Mouse (Mus musculus) MEL (cell line): ENCODE data around the gene Gm15737.

Experiments
- CHD2 ChIP-seq: IDR thresholded peaks from 2 replicates; pipeline ENCODE4 v1.6.1; 2011; ENCODE audit warnings: low read length, improper control_type of control experiment
- E2F4 ChIP-seq: IDR thresholded peaks from 2 replicates; pipeline ENCODE4 v1.6.1; 2011; ENCODE audit warnings: low read depth, low read length, improper control_type of control experiment, borderline replicate concordance
- HCFC1 ChIP-seq: IDR thresholded peaks from 2 replicates; pipeline ENCODE4 v1.6.1; 2012; ENCODE audit warnings: low read depth, mild to moderate bottlenecking, inconsistent platforms, low read length, improper control_type of control experiment, moderate library complexity
- MAFK ChIP-seq: IDR thresholded peaks from 2 replicates; pipeline ENCODE4 v1.6.1; 2011; ENCODE audit warnings: low read depth, mild to moderate bottlenecking, low read length, improper control_type of control experiment, borderline replicate concordance
- MXI1 ChIP-seq: IDR thresholded peaks from 2 replicates; pipeline ENCODE4 v1.6.1; 2011; ENCODE audit warnings: mild to moderate bottlenecking, low read depth, low read length, improper control_type of control experiment
- NRF1 ChIP-seq: IDR thresholded peaks from 2 replicates; pipeline ENCODE4 v1.6.1; 2014; ENCODE audit warnings: low read depth, mild to moderate bottlenecking, inconsistent platforms, low read length, improper control_type of control experiment, moderate library complexity; ENCODE audit not compliant: poor library complexity, insufficient read depth, severe bottlenecking
- POLR2A ChIP-seq, 2 experiments: IDR thresholded peaks; 2 replicates each; pipeline ENCODE4 v1.6.1; 2011 to 2012; ENCODE audit warnings: low read length in 2 of 2, mild to moderate bottlenecking in 2 of 2, control low read depth in 1 of 2, improper control_type of control experiment in 1 of 2, low read depth in 1 of 2, moderate library complexity in 1 of 2; ENCODE audit not compliant: control insufficient read depth in 1 of 2, insufficient read depth in 1 of 2, poor library complexity in 1 of 2
- ZMIZ1 ChIP-seq: IDR thresholded peaks from 2 replicates; pipeline ENCODE4 v1.6.1; 2012; ENCODE audit warnings: low read depth, mild to moderate bottlenecking, inconsistent platforms, low read length, improper control_type of control experiment, moderate library complexity

DNA sequence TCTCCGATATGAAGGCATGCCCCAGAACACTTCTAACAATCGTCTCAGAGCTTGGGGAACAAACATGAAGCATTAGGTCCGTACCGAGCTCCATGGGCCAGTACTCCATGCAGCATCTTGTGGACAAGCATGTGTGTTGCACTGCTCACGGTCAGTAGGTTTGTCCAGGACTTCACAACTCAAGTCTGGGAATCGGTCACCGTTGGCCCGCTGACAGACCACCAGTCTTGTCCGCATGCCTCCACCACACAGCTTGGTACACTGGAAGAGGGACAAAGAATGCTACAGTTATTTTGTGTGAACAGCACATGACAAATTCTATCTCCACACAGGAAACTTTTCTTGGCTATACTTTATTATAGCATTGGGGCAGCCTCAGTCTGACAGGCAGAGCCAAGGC is 19.9 kb upstream of the Gm15737 start:
- TF ChIP-seq ZMIZ1, result no peak
- TF ChIP-seq NRF1, result no peak
- TF ChIP-seq E2F4, result no peak
- no peak for TF ChIP-seq POLR2A (IDR thresholded peaks at IDR 0.05; ENCODE audit: control insufficient read depth in 1 of 2, insufficient read depth in 1 of 2, low read depth in 1 of 2, low read length in 2 of 2, poor library complexity in 1 of 2)
- TF ChIP-seq MAFK, result no peak
- no peak for TF ChIP-seq HCFC1
- no peak for TF ChIP-seq MXI1
- no peak for TF ChIP-seq CHD2
